Mouse (Mus musculus) WW6 (cell line): ENCODE measurements at regions not wholly inside any gene's neighbourhood (a gene's known extent, or its start where the extent isn't known, plus 50 kb on each side); places are given as distances from the start of the nearest gene placed in this dataset.

Experiments used
- DNase-seq: peaks from one replicate; pipeline ENCODE4 v3.0.0-alpha.2; 2013; ENCODE audit warnings: low read depth, low spot score

DNA sequence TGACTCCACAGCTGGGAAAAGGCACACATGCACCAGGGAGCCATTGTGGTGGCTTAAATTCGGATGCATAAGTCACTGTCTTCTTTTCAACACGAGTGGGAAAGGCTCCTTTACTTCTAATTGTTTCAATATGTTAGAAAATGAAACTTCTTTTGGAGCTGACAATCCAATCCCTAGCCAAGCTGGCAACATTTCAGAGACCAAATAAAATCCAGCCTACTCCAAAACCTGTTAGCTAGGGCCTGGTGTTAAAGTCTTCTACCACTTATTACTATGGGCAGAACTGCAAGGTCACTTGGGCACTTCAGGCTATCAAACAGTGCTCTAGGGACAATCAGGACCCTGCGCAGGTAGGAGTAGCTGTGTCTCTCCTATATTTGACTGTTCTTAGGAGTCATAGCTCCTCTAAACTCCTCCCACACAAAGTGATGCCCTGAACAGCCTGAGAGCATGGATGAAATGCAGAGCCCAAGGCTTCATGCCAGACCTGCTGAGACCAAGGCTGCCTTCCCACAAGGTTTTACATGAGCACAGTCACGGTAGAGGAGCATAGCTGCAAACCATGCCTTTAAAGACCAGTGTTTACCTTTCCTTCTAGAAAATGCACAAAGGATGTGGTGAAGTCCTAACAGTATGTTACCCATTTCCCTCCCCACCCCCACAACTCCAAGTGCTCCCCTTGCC is 67.4 kb upstream of the Spdye4c start:
- no peak for DNase-seq

DNA sequence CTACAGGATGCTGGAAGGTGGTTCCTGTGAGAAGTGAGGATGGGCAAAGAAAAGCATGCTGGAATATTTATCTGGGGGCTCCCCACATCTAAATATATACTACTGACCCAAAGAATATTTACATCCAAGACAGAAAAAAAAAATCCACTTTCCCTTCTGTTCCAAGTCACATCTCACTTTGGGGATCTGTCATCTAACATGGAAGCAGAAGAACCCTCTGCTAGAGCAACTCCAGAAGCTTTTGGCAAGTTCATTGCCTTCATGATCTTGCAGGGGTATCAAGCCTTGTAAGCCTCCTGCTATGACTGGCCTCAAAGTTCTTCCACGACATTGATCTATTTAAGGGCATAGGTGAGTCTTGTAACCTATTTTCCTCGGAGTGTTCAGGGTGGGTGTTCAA is 64.9 kb upstream of the Spdye4c start:
- no peak for DNase-seq

DNA sequence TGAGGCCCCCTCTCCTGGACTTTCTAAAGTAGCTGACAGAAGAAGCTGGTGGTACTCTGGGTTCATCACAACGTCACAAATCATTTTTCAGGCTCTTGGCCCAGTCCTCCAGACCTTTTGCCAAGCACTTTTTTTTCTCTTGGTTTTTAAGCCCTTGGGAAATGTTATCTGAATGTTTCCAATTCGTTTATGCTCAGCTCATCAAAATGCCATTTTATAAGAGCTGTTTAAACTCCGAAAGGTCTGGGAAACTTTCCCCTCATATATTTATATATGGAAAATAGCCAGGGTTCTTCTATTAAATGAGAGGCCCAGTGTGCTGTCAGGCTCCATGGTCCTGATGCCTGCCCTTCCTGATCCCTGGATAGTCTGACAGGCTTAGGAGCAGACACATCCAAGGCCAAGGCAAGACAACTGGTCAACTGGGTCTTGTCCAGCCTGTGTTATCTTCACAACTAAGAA is 64.1 kb upstream of the Spdye4c start:
- no peak for DNase-seq

DNA sequence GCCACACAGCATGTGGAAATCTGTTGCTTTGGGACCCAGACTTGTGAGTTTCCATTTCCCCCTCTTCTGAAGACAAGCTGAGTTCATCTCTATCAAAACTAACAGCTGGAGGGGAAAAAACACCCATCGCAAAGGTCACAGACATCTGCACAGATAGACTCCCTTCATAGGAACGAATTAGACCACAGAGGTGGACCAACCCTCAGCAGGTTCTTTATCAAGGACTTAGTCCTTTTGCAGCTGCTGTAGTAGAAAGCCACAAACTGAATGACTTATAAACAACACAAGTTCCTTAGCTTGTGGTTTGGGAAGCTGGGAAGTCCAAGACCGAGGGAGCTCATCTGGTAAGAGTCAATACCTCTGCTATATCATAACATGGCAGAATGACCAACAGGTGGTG is 54.7 kb upstream of the Spdye4c start:
- DNase-seq, result no peak

DNA sequence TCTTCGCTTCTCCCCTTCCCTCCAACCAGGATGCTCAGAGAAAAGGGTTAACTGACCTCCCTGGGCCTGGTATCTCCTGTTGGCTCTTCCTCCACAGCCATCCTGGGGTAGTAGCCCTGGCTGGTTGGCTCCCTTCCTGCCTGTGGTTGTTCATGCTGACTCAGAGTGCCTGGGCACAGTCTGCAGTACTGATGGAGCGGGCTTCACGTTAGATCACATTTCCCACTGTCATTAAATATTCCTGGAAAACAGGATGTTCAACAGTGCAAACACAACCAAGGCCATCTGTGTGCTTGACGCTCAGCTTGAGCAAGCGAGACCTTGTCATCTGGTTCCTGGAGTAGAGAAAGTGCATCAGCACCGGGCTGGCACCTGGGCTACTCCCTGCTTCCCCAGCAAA is 53.6 kb upstream of the Spdye4c start:
- DNase-seq, result no peak

DNA sequence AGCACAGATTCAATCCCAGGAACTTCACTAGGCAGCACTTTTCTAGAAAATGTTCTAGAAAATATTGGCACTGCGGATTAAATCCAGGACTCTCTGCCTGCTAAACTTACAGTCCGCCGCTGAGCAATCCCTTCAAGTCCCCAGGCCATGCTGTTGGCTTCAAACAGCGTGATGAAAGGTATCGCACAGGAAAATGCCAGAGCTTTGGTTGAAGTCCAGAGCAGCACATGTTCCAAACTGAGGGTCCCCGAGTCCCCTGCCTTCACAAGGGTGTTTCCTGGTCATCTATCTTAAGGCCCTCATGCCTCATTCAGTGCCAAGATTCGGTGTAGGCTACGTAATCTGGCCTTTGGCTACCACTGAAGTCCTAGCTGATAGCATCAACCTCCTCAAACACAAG is 52.3 kb upstream of the Spdye4c start:
- no peak for DNase-seq
